Mouse (Mus musculus): Measurements from ENCODE around the gene C1ql4. TPM values are rescaled to one million over a fixed set of nuclear protein-coding genes. Genes with fewer than 3 reads are reported as not detected.

Gene C1ql4
- polyA plus RNA-seq, 1 experiment: not detected

GRCm38 (mm10) chr15:99093291-99094258, 6.0 kb upstream of the C1ql4 start:
- TF ChIP-seq POLR2A (IDR thresholded peaks at IDR 0.05; ENCODE audit: low read depth, low read length): no peak
- peak; percentile 63; the same call in 1 of the 2 replicates for TF ChIP-seq CTCF (IDR thresholded peaks at IDR 0.05; ENCODE audit: extremely low read depth, insufficient read length, insufficient replicate concordance, low read depth, low read length)
- H3K36me3 ChIP-seq (ENCODE audit: control insufficient read depth, insufficient read depth, low read length): no peaks in the 10 kb centered on the region
- peaks cover 15% of the 10 kb centered on the region for H3K4me1 ChIP-seq (ENCODE audit: control insufficient read depth, insufficient read depth, insufficient read length, low read length)
- peaks cover 55% of the 10 kb centered on the region for H3K27me3 ChIP-seq (ENCODE audit: control insufficient read depth, insufficient read depth, low read length)
- peak overlapping the region; percentile 46 for H3K4me3 ChIP-seq (ENCODE audit: low read depth, low read length)
- 5% methylated on average over 56 of the region's 56 CpGs for WGBS
- no peak overlapping the region for H3K27ac ChIP-seq (ENCODE audit: insufficient read depth, low read depth, low read length)

GRCm38 (mm10) chr15:99092870-99093269, 5.3 kb upstream of the C1ql4 start, which contains the start of gene Dnajc22:
Gene Dnajc22, plus strand, starts transcription at chr15:99093170.
- H3K27me3 ChIP-seq (ENCODE audit: control insufficient read depth, insufficient read depth, low read length): peaks cover 55% of the 10 kb centered on the region
- peak within 1 kb of the TSS; percentile 46 for H3K4me3 ChIP-seq (ENCODE audit: low read depth, low read length)
- no peak for TF ChIP-seq POLR2A (IDR thresholded peaks at IDR 0.05; ENCODE audit: low read depth, low read length)
- no peak for TF ChIP-seq CTCF (IDR thresholded peaks at IDR 0.05; ENCODE audit: extremely low read depth, insufficient read length, insufficient replicate concordance, low read depth, low read length)
- no peak within 1 kb of the TSS for H3K27ac ChIP-seq (ENCODE audit: insufficient read depth, low read depth, low read length)
- peaks cover 16% of the 10 kb centered on the region for H3K4me1 ChIP-seq (ENCODE audit: control insufficient read depth, insufficient read depth, insufficient read length, low read length)
- no peaks in the 10 kb centered on the region for H3K36me3 ChIP-seq (ENCODE audit: control insufficient read depth, insufficient read depth, low read length)
- WGBS: 88% methylated on average over 8 of the region's 8 CpGs

DNA sequence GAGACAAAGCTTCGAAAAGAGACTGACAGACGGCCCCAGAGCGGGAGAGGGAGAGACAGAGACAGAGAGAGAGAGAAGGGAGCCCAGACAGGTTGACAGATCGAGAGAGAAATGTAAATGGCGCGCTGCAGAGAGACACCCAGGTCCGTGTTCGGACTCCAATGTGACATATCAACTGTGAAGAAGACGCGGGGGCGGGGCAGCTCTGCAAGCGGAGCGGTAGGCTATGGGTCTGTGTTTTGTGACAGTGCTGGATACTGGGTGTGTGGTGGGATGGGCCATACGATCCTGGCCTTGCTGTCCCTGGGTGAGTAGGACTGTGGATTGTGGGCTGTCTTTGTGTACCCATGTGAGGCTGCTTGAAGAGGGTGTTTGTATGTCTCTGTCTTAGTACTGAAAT, 1.5 kb upstream of the C1ql4 start:
- Histone ChIP-seq H3K27ac (ENCODE audit: insufficient read depth, low read depth, low read length) (no peak overlapping the region), H3K4me3 (ENCODE audit: low read depth, low read length) (peak overlapping the region; percentile 18; the same call in 1 of the 2 replicates), H3K36me3 (ENCODE audit: control insufficient read depth, insufficient read depth, low read length) (no peaks in the 10 kb centered on the region), H3K27me3 (ENCODE audit: control insufficient read depth, insufficient read depth, low read length) (peaks cover 29% of the 10 kb centered on the region), H3K4me1 (ENCODE audit: control insufficient read depth, insufficient read depth, insufficient read length, low read length) (peaks cover 15% of the 10 kb centered on the region)
- no peak for TF ChIP-seq CTCF (IDR thresholded peaks at IDR 0.05; ENCODE audit: extremely low read depth, insufficient read length, insufficient replicate concordance, low read depth, low read length)
- no peak for TF ChIP-seq POLR2A (IDR thresholded peaks at IDR 0.05; ENCODE audit: low read depth, low read length)
- WGBS: 42% methylated on average over 14 of the region's 14 CpGs

GRCm38 (mm10) chr15:99088292-99088691, 675 bp upstream of the C1ql4 start:
- TF ChIP-seq POLR2A (IDR thresholded peaks at IDR 0.05; ENCODE audit: low read depth, low read length) (no peak), CTCF (IDR thresholded peaks at IDR 0.05; ENCODE audit: extremely low read depth, insufficient read length, insufficient replicate concordance, low read depth, low read length) (peak; percentile 70)
- Histone ChIP-seq H3K27ac (ENCODE audit: insufficient read depth, low read depth, low read length) (no peak overlapping the region), H3K4me3 (ENCODE audit: low read depth, low read length) (peak overlapping the region; percentile 21), H3K36me3 (ENCODE audit: control insufficient read depth, insufficient read depth, low read length) (no peaks in the 10 kb centered on the region), H3K27me3 (ENCODE audit: control insufficient read depth, insufficient read depth, low read length) (peaks cover 22% of the 10 kb centered on the region), H3K4me1 (ENCODE audit: control insufficient read depth, insufficient read depth, insufficient read length, low read length) (peaks cover 17% of the 10 kb centered on the region)
- WGBS: 2% methylated on average over 27 of the region's 27 CpGs

- peaks cover 16% of the 10 kb centered on the region for H3K27me3 ChIP-seq (ENCODE audit: control insufficient read depth, insufficient read depth, low read length)
- TF ChIP-seq POLR2A (IDR thresholded peaks at IDR 0.05; ENCODE audit: low read depth, low read length) (no peak), CTCF (IDR thresholded peaks at IDR 0.05; ENCODE audit: extremely low read depth, insufficient read length, insufficient replicate concordance, low read depth, low read length) (no peak)
- H3K27ac ChIP-seq (ENCODE audit: insufficient read depth, low read depth, low read length): no peak overlapping the region
- H3K4me1 ChIP-seq (ENCODE audit: control insufficient read depth, insufficient read depth, insufficient read length, low read length): peaks cover 17% of the 10 kb centered on the region
- 83% methylated on average over 4 of the region's 4 CpGs for WGBS
- no peak overlapping the region for H3K4me3 ChIP-seq (ENCODE audit: low read depth, low read length)
- H3K36me3 ChIP-seq (ENCODE audit: control insufficient read depth, insufficient read depth, low read length): peaks cover 1% of the 10 kb centered on the region; the same call in 1 of the 2 replicates
These were observed 1.6 kb downstream of the C1ql4 start for GRCm38 (mm10) chr15:99085997-99086396.

GRCm38 (mm10) chr15:99084618-99085017, 3.0 kb downstream of the C1ql4 start:
- H3K36me3 ChIP-seq (ENCODE audit: control insufficient read depth, insufficient read depth, low read length): peaks cover 1% of the 10 kb centered on the region; the same call in 1 of the 2 replicates
- H3K27me3 ChIP-seq (ENCODE audit: control insufficient read depth, insufficient read depth, low read length): peaks cover 16% of the 10 kb centered on the region
- TF ChIP-seq POLR2A (IDR thresholded peaks at IDR 0.05; ENCODE audit: low read depth, low read length) (no peak), CTCF (IDR thresholded peaks at IDR 0.05; ENCODE audit: extremely low read depth, insufficient read length, insufficient replicate concordance, low read depth, low read length) (no peak)
- H3K4me1 ChIP-seq (ENCODE audit: control insufficient read depth, insufficient read depth, insufficient read length, low read length): peaks cover 17% of the 10 kb centered on the region
- WGBS: 36% methylated on average over 19 of the region's 19 CpGs
- H3K27ac ChIP-seq (ENCODE audit: insufficient read depth, low read depth, low read length): no peak overlapping the region
- peak overlapping the region; percentile 13; the same call in 1 of the 2 replicates for H3K4me3 ChIP-seq (ENCODE audit: low read depth, low read length)

Measured in small intestine, adult 2 months (tissue).